Mouse (Mus musculus) limb, embryonic 15.5 days (tissue): ENCODE results near the gene Aldh1a3. TPM values are rescaled to one million over a fixed set of nuclear protein-coding genes. Genes with fewer than 3 reads are reported as not detected.

Experiments
- ATAC-seq: fragments of 200-750 bp; cut with Nextera tagmentation; 2 replicates; pipeline ENCODE4 v1.8.0; 2017; ENCODE audit warnings: low read depth, moderate TSS enrichment; ENCODE audit not compliant: insufficient number of reproducible peaks, low FRiP score, low TSS enrichment
- H3K27ac ChIP-seq: fragments of 300-500 bp; sonication (generic); 2 replicates; pipeline ENCODE4 v1.5.1; 2015; ENCODE audit warnings: moderate library complexity, mild to moderate bottlenecking, inconsistent platforms
- H3K27me3 ChIP-seq: fragments of 300-500 bp; sonication (generic); 2 replicates; pipeline ENCODE4 v1.6.1; 2015; ENCODE audit warnings: inconsistent platforms
- H3K36me3 ChIP-seq: fragments of 300-500 bp; sonication (generic); 2 replicates; pipeline ENCODE4 v1.6.1; 2015; ENCODE audit warnings: inconsistent platforms
- H3K4me1 ChIP-seq: fragments of 300-500 bp; sonication (generic); 2 replicates; pipeline ENCODE4 v1.6.1; 2015; ENCODE audit warnings: inconsistent platforms
- H3K4me2 ChIP-seq: fragments of 300-500 bp; sonication (generic); 2 replicates; pipeline ENCODE4 v1.6.1; 2015; ENCODE audit warnings: mild to moderate bottlenecking, inconsistent platforms
- H3K4me3 ChIP-seq: fragments of 300-500 bp; sonication (generic); 2 replicates; pipeline ENCODE4 v1.5.1; 2015; ENCODE audit warnings: mild to moderate bottlenecking, inconsistent platforms
- H3K9ac ChIP-seq: fragments of 300-500 bp; sonication (generic); 2 replicates; pipeline ENCODE4 v1.6.1; 2015; ENCODE audit warnings: inconsistent platforms
- H3K9me3 ChIP-seq: fragments of 300-500 bp; sonication (generic); 2 replicates; pipeline ENCODE4 v1.6.1; 2016; ENCODE audit warnings: inconsistent platforms
- WGBS: fragments of 180-500 bp; shearing (Covaris S2); methylation state at CpG from one replicate; pipeline ENCODE4 v1.1.7; 2015; 5-methylcytosine and 5-hydroxymethylcytosine counted together
- polyA plus RNA-seq: library from polyadenylated mRNA; unstranded; fragments of >200 nt; fragmentation: Nextera tagmentation; extraction: Ambion mirVana; gene quantifications from 2 replicates; pipeline ENCODE4 v1.2.1, GENCODE M21; 2015

Aldh1a3 gene
- polyA plus RNA-seq, 1 experiment from 2014 or later, result 9.4 TPM

DNA sequence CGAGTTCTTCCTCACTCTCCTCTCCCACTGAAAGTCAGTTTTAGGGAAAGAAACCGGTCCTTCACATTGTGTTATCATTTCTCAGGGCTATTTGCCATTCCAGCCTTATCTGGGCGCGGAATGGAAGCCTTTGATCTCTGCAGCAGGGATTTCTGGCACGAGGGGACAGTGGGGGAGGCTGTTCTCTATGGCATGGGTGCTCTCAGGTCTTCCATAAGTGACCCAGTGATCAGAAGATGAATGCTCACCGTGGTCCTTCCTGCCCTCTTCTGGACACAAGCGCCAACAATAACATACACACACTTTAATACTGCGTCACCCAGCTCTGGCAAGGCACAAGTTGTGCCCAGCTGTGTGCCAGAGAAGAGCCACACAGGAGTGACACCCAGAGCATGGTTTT lies 20.3 kb downstream of the Aldh1a3 start:
- ATAC-seq, result no peak
- H3K36me3 ChIP-seq, result no peaks in the 10 kb centered on the region
- 68% methylated on average over 8 of the region's 8 CpGs for WGBS
- no peak overlapping the region for H3K4me3 ChIP-seq
- H3K9me3 ChIP-seq, result no peaks in the 10 kb centered on the region
- no peak overlapping the region for H3K9ac ChIP-seq
- H3K27me3 ChIP-seq, result 0 out of 2 replicates have a peak, but pooled peaks cover 5% of the 10 kb centered on the region
- peaks cover 27% of the 10 kb centered on the region for H3K4me1 ChIP-seq
- H3K4me2 ChIP-seq, result no peak overlapping the region
- H3K27ac ChIP-seq, result no peak overlapping the region

DNA sequence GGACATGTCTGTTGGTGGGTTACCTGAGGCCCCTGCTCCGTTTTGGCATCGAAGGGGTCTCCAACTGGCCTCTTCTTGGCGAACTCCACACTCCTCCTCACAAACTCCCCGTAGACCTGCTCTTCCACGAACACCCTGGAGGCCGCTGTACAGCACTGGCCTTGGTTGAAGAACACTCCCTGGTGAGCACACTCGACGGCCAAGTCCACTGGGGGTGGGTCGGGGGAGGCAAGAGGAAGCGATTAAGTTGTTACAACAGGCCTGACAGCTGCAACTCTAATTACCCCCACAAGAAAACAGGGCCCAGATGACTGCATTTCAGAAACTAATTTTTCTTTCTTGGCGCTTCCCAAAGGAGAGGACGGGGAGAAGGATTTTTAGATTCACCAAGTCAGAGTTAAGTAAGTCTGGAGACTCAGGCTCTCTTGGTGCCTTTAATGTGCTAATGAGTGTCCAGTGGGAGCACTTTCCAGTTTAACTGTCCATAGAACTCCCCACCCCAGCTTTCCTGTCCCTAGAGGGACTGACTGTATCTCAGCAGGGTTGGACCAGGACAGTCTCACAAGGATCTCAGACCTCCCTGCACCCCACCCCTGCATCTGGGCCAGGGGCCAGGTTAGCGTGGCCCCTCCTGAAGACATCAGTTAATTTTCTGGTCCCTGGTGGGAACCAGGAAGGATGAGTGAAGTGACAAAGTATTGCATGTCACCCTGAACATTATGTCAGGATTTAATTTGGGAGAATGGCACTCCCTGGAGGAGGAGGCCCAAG lies 21.2 kb downstream of the Aldh1a3 start:
- Histone ChIP-seq H3K4me2 (no peak overlapping the region), H3K9ac (no peak overlapping the region), H3K27ac (no peak overlapping the region), H3K27me3 (no peaks in the 10 kb centered on the region), H3K9me3 (no peaks in the 10 kb centered on the region), H3K4me1 (peaks cover 27% of the 10 kb centered on the region), H3K36me3 (no peaks in the 10 kb centered on the region), H3K4me3 (no peak overlapping the region)
- WGBS, result 39% methylated on average over 13 of the region's 13 CpGs
- no peak for ATAC-seq

DNA sequence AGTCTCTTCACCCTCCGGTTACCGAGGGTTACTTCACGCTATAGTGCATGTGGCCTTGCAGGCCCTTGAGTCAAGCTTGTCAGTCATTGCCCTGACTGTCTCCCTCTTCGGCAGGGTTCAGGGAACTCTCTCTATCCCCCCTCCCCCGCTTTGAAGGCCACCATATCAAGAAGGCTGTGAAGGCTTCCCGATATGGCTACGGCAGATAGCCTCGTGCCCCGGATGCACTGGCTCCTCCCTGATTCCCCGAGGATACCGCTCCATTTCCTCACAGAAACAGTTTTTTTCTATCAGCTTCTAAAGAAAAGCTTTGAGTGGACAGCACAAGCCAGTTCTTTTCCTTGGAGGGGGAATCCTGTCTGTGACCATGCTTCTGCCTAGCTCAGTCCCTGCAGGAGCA lies 21.8 kb downstream of the Aldh1a3 start:
- peaks cover 27% of the 10 kb centered on the region for H3K4me1 ChIP-seq
- no peak for ATAC-seq
- no peak overlapping the region for H3K9ac ChIP-seq
- H3K27me3 ChIP-seq, result no peaks in the 10 kb centered on the region
- H3K27ac ChIP-seq, result no peak overlapping the region
- H3K4me2 ChIP-seq, result no peak overlapping the region
- H3K36me3 ChIP-seq, result no peaks in the 10 kb centered on the region
- H3K4me3 ChIP-seq, result no peak overlapping the region
- H3K9me3 ChIP-seq, result no peaks in the 10 kb centered on the region
- WGBS, result 63% methylated on average over 11 of the region's 11 CpGs

DNA sequence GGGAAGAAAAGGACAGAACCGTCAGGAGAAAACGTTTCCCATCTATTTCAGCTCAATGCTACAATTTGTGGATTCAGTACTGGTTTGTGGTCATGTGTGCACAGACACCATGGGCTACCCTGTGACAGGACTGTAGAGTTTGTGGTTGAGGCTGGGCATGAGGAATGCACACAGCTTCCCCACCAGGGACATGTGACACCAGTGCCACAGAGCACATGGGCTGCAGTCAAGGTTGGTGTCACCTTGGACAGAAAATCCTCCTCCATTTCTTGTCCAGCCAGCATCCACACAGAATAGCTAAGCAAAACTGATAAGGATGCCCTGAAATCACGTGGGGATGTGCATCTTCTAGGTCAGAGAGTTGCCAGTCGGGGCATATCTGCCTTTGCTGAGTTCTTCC lies 22.5 kb downstream of the Aldh1a3 start:
- Histone ChIP-seq H3K4me2 (no peak overlapping the region), H3K4me1 (peaks cover 33% of the 10 kb centered on the region), H3K27ac (no peak overlapping the region), H3K27me3 (no peaks in the 10 kb centered on the region), H3K36me3 (no peaks in the 10 kb centered on the region), H3K4me3 (no peak overlapping the region), H3K9me3 (no peaks in the 10 kb centered on the region), H3K9ac (no peak overlapping the region)
- ATAC-seq, result no peak
- WGBS, result 75% methylated on average over 4 of the region's 4 CpGs

DNA sequence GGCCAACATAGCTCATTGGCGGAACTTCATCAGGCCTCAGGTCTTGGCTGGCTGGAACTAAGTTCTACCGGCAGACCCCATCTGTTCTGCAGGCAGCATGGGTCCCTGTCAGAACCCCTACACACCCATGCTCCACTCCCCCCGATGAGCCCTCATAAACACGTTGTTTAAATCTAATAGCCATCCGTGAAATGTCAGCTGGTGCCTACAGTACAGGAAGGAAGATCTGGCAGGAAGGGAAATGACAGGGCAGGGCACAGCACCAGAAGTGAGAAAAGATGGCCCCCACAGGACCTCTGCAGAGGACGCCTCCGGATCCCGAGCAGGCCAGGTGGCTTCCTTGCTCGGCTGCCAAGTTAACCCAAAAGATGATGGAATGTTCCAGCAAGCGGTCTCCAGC lies 23.2 kb downstream of the Aldh1a3 start:
- H3K4me1 ChIP-seq, result peaks cover 35% of the 10 kb centered on the region
- WGBS, result 20% methylated on average over 10 of the region's 10 CpGs

DNA sequence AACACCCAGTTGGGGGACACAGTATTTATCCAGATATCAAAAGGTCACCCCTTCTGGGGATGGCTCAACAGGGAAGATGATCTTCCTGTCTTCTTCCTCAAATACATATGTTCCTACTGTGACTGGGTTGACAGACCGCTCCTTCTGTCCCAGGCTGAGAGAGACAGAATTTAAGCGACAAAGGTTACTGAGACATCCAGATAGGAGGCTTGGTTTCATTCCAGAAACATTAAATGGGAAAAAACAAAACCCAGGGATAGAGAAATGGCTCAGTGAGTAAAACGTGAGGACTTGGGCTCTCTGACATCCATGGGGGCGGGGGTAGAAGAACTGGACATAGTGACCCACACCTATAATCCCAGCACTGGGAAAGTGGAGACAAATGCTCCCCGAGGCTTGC lies 24.4 kb downstream of the Aldh1a3 start:
- no peak overlapping the region for H3K27ac ChIP-seq
- H3K27me3 ChIP-seq, result no peaks in the 10 kb centered on the region
- H3K4me2 ChIP-seq, result no peak overlapping the region
- no peak overlapping the region for H3K9ac ChIP-seq
- ATAC-seq, result no peak
- H3K36me3 ChIP-seq, result no peaks in the 10 kb centered on the region
- peaks cover 35% of the 10 kb centered on the region for H3K4me1 ChIP-seq
- 89% methylated on average over 5 of the region's 5 CpGs for WGBS
- no peak overlapping the region for H3K4me3 ChIP-seq
- H3K9me3 ChIP-seq, result no peaks in the 10 kb centered on the region

More for the DNA sequence above, 23.2 kb downstream of the Aldh1a3 start:
- Histone ChIP-seq H3K27ac (no peak overlapping the region), H3K27me3 (no peaks in the 10 kb centered on the region), H3K4me3 (no peak overlapping the region), H3K4me2 (no peak overlapping the region), H3K9ac (no peak overlapping the region), H3K36me3 (no peaks in the 10 kb centered on the region), H3K9me3 (no peaks in the 10 kb centered on the region)
- ATAC-seq, result no peak

DNA sequence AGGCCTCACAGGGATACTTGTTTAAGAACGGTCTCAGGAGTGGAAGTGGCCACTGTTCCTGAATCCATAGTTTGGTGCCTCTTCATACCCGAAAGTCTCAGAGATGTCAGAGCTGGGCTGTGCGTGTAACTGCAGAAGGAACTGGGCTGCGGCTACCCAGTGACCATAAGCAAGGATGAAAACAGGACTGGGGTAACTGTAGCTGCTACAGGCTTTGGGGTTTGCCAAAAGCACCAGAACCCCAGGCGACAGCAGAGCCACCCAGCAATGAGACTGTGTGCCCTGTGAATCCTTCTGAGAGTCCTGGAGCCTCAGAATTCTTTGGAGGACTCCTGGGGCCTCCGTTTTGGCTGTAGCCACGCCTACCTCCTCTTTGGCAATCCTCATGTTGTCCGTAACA lies 25.7 kb downstream of the Aldh1a3 start:
- Histone ChIP-seq H3K36me3 (no peaks in the 10 kb centered on the region), H3K4me2 (no peak overlapping the region), H3K27me3 (no peaks in the 10 kb centered on the region), H3K9ac (no peak overlapping the region), H3K4me1 (peaks cover 35% of the 10 kb centered on the region), H3K4me3 (no peak overlapping the region), H3K9me3 (no peaks in the 10 kb centered on the region), H3K27ac (no peak overlapping the region)
- WGBS, result 65% methylated on average over 8 of the region's 8 CpGs
- ATAC-seq, result no peak

DNA sequence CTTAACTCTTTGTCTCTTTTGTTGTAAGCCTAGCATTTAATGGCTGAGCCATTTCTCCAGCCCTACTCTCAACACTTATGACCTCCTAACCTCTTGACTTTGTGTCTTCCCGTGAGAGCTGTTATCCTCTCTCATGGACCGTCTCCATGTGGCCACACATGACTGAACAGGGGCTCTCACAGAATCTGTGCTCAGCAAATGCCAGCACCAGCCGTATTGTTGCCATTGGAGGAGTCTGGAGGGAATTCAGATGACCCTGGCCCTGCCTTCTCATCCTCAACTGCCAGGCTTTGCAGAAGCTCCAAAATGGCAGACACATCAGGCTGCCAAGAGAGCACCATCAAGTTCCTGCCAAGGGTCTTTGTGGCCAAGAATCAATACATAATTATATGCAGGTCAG lies 30.0 kb downstream of the Aldh1a3 start:
- Histone ChIP-seq H3K36me3 (no peaks in the 10 kb centered on the region), H3K27ac (no peak overlapping the region), H3K4me3 (no peak overlapping the region), H3K9ac (no peak overlapping the region), H3K4me1 (peaks cover 7% of the 10 kb centered on the region; the same call in 1 of the 2 replicates), H3K27me3 (no peaks in the 10 kb centered on the region), H3K4me2 (no peak overlapping the region), H3K9me3 (no peaks in the 10 kb centered on the region)
- 72% methylated on average over 3 of the region's 3 CpGs for WGBS
- no peak for ATAC-seq

DNA sequence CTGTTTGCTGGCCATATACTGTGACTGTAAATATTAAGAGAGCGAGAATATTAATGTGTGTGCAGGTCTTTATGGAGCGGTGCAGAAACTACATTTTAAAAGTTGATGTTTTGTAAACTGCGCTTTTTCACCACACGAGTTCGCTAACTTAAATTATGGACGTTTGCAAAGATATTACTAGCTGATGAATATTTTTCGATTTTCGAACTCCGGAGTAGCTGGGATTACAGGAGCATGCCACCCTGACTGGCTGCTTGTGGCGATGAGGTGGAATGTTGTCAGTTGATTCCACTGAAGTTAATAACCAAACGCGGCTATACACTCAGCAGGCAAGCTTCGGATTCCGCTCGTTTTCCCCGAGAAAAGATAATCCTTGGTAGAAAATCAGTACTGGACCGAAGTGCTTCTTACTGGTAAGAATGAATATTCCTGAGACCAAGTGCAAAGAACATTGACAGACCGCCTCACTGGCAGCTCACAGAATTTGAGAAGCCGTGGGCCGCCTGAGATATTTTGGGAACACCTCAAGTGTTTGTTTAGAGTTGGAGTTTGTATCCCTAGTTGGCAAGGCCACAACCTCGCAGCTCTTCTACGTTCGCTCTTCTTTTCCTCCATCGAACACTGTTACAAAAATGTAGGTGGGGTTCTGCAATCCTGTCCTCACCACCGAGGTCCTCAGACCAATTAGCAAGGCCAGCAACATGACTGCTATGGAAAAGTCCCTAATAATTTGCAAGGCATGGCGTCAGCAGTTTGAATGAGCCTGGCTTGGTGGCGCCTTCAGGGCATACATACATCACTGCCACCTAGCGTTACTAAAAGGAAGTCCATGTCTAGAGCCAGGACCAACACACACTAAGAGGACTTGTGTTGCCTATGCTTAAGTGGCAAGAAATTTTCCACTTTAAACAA lies 38.4 kb downstream of the Aldh1a3 start:
- Histone ChIP-seq H3K4me3 (peak overlapping the region; percentile 75), H3K36me3 (no peaks in the 10 kb centered on the region), H3K27ac (peak overlapping the region; percentile 82; the same call in 1 of the 2 replicates), H3K9me3 (no peaks in the 10 kb centered on the region), H3K4me1 (peaks cover 17% of the 10 kb centered on the region), H3K4me2 (peak overlapping the region; percentile 91), H3K27me3 (no peaks in the 10 kb centered on the region), H3K9ac (peak overlapping the region; percentile 77)
- 13% methylated on average over 28 of the region's 28 CpGs for WGBS
- peak; percentile 59; the same call in 1 of the 2 replicates for ATAC-seq

DNA sequence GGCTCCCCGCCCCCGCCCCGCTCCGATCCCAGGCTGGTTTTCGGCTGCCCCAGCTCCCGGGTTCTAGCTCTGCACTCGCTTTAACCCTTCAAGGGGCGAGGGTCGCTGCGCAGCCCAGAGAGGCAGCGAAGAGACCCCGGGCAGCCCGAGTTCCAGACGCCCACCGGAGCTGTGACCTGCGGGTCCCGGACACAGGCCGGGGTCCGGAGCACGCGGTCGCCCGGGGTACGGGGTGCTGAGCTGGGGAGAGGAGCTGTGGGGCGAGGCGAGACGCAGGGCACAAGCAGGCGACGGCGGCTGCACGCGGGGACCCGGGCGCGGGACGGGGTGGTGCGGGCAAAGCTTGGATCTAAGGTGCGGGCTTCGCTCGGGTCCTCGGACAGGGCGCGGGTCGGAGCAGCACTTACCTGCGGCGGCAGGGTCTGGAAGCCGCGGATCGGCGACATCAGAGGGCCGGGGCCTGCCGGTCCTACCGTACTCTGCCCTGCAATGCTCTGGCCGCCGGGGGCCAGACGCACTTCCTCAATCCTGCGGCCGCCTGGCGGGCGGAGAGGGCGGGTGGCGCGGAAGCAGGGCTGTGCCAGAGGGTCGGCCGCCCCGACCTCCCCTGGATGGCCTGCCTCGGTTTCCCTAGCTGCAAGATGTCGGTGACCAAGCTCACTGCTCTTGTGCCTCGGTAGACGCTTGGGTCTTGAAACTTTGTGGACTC lies 39.4 kb downstream of the Aldh1a3 start, which contains the start of gene Lrrk1:
Gene Lrrk1 (minus strand): TSS at position 538 of the 709 bp plus-strand sequence.
- H3K9ac ChIP-seq, result peak within 1 kb of the TSS; percentile 77
- H3K36me3 ChIP-seq, result no peaks in the 10 kb centered on the region
- WGBS, result under 1% methylated on average over 69 of the region's 70 CpGs
- H3K9me3 ChIP-seq, result no peaks in the 10 kb centered on the region
- H3K4me2 ChIP-seq, result peak within 1 kb of the TSS; percentile 91
- H3K4me1 ChIP-seq, result peaks cover 21% of the 10 kb centered on the region
- no peaks in the 10 kb centered on the region for H3K27me3 ChIP-seq
- H3K4me3 ChIP-seq, result peak within 1 kb of the TSS; percentile 75
- peak; percentile 67 for ATAC-seq
- peak within 1 kb of the TSS; percentile 82 for H3K27ac ChIP-seq

DNA sequence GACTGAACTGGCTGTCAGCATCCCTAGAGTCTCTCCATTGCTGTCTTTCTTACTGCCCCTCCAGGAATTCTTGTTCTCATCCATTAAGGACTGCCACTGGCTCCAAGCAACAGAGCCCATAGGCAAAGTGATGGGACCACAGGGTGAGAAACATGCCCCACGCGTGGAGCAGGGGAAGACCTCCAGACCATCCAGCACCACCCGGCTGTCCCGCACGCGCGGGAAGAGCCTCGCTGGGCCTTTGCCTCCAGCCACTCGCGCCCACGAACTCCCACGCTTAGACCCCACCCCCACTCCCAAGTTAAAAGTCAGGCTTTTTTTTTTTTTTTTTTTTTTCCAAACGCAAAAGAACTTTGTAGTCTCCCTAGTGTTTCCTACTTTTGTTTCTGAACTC lies 39.9 kb downstream of the Aldh1a3 start:
- Histone ChIP-seq H3K4me3 (peak overlapping the region; percentile 75), H3K36me3 (no peaks in the 10 kb centered on the region), H3K4me1 (peaks cover 21% of the 10 kb centered on the region), H3K9me3 (no peaks in the 10 kb centered on the region), H3K27ac (peak overlapping the region; percentile 82; the same call in 1 of the 2 replicates), H3K27me3 (no peaks in the 10 kb centered on the region), H3K4me2 (peak overlapping the region; percentile 91), H3K9ac (peak overlapping the region; percentile 77)
- ATAC-seq, result 0 out of 2 replicates have a peak, but pooled peaks have one; percentile 22
- 5% methylated on average over 13 of the region's 13 CpGs for WGBS
